Mouse (Mus musculus) forebrain, embryonic 15.5 days (tissue): ENCODE results near the gene Scgb2b19. TPM values are rescaled to one million over a fixed set of nuclear protein-coding genes. Genes with fewer than 3 reads are reported as not detected.
"Not testable (repeated sequence)": the region's sequence is repeated elsewhere in the genome, so short reads cannot be mapped to it uniquely, and the experiment has no call there.

Experiments used
- ATAC-seq: fragments of 200-750 bp; cut with Nextera tagmentation; replicated peaks from 2 replicates; pipeline ENCODE4 v1.8.0; 2017; ENCODE audit warnings: mild to moderate bottlenecking, moderate TSS enrichment, moderate library complexity
- H3K27ac ChIP-seq: fragments of 300-500 bp; sonication (generic); replicated peaks from 2 replicates; pipeline ENCODE4 v1.5.1; 2015; ENCODE audit warnings: mild to moderate bottlenecking, inconsistent platforms
- H3K27me3 ChIP-seq: fragments of 300-500 bp; sonication (generic); 2 replicates; pipeline ENCODE4 v1.6.1; 2015; ENCODE audit warnings: inconsistent platforms
- H3K36me3 ChIP-seq: fragments of 300-500 bp; sonication (generic); 2 replicates; pipeline ENCODE4 v1.6.1; 2015; ENCODE audit warnings: mild to moderate bottlenecking, inconsistent platforms
- H3K4me1 ChIP-seq: fragments of 300-500 bp; sonication (generic); 2 replicates; pipeline ENCODE4 v1.6.1; 2015; ENCODE audit warnings: inconsistent platforms
- H3K4me2 ChIP-seq: fragments of 300-500 bp; sonication (generic); replicated peaks from 2 replicates; pipeline ENCODE4 v1.6.1; 2015; ENCODE audit warnings: mild to moderate bottlenecking, inconsistent platforms
- H3K4me3 ChIP-seq: fragments of 300-500 bp; sonication (generic); 2 replicates; pipeline ENCODE4 v1.5.1; 2015; ENCODE audit warnings: mild to moderate bottlenecking, inconsistent platforms
- H3K9ac ChIP-seq: fragments of 300-500 bp; sonication (generic); replicated peaks from 2 replicates; pipeline ENCODE4 v1.6.1; 2015; ENCODE audit warnings: mild to moderate bottlenecking, inconsistent platforms
- H3K9me3 ChIP-seq: fragments of 300-500 bp; sonication (generic); 2 replicates; pipeline ENCODE4 v1.6.1; 2016; ENCODE audit warnings: inconsistent platforms
- WGBS: fragments of 180-500 bp; shearing (Covaris S2); methylation state at CpG from one replicate; pipeline ENCODE4 v1.1.7; 2015; ENCODE audit warnings: mixed read lengths; 5-methylcytosine and 5-hydroxymethylcytosine counted together
- polyA plus RNA-seq: library from polyadenylated mRNA; unstranded; fragments of >200 nt; fragmentation: Nextera tagmentation; extraction: Ambion mirVana; gene quantifications from 2 replicates; pipeline ENCODE4 v1.2.1, GENCODE M21; 2015

The Scgb2b19 gene
- polyA plus RNA-seq, result not detected in 2 replicates

GRCm38 (mm10) chr7:33280238-33280637 is at the start of gene Scgb2b19:
Gene Scgb2b19 (minus strand): TSS chr7:33280338.
- H3K4me1 ChIP-seq, H3K4me3 ChIP-seq, H3K27ac ChIP-seq, H3K9me3 ChIP-seq, H3K27me3 ChIP-seq, H3K9ac ChIP-seq, H3K36me3 ChIP-seq, ATAC-seq, H3K4me2 ChIP-seq: not testable (repeated sequence)

GRCm38 (mm10) chr7:33286991-33287390 is 6.9 kb upstream of the Scgb2b19 start, which contains the start of gene Scgb1b19:
Gene Scgb1b19 (plus strand): TSS chr7:33287291.
- not testable (repeated sequence) for H3K9me3 ChIP-seq, H3K9ac ChIP-seq, H3K27ac ChIP-seq, H3K27me3 ChIP-seq, H3K36me3 ChIP-seq, ATAC-seq, H3K4me3 ChIP-seq, H3K4me1 ChIP-seq, H3K4me2 ChIP-seq
- WGBS, result 73% methylated on average over 3 of the region's 3 CpGs

Other genes starting within 250 kb of the Scgb2b19 start
- not detected in 2 replicates for gene Scgb2b17, start 223.8 kb downstream of the Scgb2b19 start, polyA plus RNA-seq
- gene Scgb1b17, start 216.9 kb downstream of the Scgb2b19 start, polyA plus RNA-seq, result not detected in 2 replicates
- not detected in 2 replicates for gene Scgb2b18, start 106.5 kb downstream of the Scgb2b19 start, polyA plus RNA-seq
- gene Scgb1b18, start 94.8 kb downstream of the Scgb2b19 start, polyA plus RNA-seq, result not detected in 2 replicates
- gene Scgb1b19, start 7.0 kb upstream of the Scgb2b19 start, polyA plus RNA-seq, result not detected in 2 replicates
- gene Scgb2b20, start 86.0 kb upstream of the Scgb2b19 start, polyA plus RNA-seq, result not detected in 2 replicates
- not detected in 2 replicates for gene Scgb1b20, start 92.9 kb upstream of the Scgb2b19 start, polyA plus RNA-seq
- not detected in 2 replicates for gene Scgb2b21, start 240.1 kb upstream of the Scgb2b19 start, polyA plus RNA-seq